Mouse (Mus musculus): Measurements from ENCODE around the gene Gm3685. TPM values are rescaled to one million over a fixed set of nuclear protein-coding genes. Genes with fewer than 3 reads are reported as not detected.
"Not testable (repeated sequence)": the region's sequence is repeated elsewhere in the genome, so short reads cannot be mapped to it uniquely, and the experiment has no call there.

Gm3685 gene
- total RNA-seq (2021) = not detected
- long read RNA-seq, experiment 1 = 0 reads
- long read RNA-seq, experiment 2 = 0 reads

GRCm38 (mm10) chr14:7044870-7045269 lies at the start of gene Gm3685:
Gene Gm3685 (minus strand): TSS chr14:7044970.
- DNase-seq (ENCODE audit: low spot score) = not testable (repeated sequence)

DNA sequence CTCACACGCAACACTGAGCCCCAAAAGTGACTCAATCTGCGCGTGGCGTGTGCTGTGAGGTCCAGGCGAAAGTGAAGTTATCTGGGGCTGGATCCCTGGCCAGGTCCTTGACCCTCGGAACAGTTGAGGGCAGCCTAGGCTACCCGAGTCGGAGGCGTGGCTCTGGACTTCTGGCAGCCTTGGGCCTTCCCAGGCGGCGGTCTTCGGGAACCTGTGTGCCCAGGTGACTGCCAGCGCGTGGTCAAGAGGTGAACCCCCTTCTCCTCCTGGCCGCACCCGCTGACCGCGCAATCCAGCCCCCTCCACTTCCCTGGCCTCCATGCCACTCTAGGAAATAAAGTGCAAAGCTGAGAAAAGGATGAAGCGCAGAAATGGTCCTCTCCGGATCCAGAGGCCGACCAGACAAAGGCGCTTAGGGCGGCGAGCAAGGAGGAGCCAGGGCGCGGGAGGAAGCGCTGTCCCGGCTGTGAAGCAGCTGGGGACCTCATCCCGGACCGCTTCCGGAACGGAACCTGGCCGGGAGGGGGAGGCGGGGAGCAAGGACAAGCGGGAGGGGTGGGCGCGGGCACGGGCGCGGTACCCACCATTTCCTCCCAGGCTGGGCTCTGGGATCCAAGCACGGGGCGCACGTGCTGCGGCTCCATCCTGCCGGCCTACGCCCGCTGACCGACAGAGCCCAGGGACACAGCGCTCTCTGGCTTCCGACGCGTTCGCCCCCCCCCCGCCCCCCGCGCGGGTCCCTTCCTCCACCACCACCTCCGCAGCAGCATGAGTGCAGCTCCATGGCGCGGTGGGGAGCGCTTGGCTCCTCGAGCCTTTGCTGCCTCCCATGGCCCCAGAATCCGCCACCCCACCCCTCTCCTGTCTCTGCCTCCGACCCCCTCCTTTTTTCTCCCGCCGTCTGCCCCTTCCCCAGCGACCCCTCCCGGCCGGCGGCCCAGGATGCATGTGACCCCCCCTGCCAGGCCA lies 17.7 kb downstream of the Gm3685 start, which contains the start of gene Gm10406:
Gene Gm10406, minus strand, starts transcription at position 669 of the 969 bp plus-strand sequence.
- peak; percentile 1 for DNase-seq (ENCODE audit: low spot score)

- DNase-seq (ENCODE audit: low spot score) = not testable (repeated sequence)
These were observed 18.5 kb downstream of the Gm3685 start for GRCm38 (mm10) chr14:7026274-7026673.

Other genes with a start within 250 kb of the Gm3685 start
- not detected for gene Gm3642, start 204.7 kb downstream of the Gm3685 start, total RNA-seq (2021)
- gene Gm3667, start 155.0 kb downstream of the Gm3685 start, total RNA-seq (2021) = under 1 TPM in 1 of 2 experiments, not detected in 1; 0.27 TPM
- not detected for gene Gm6356, start 71.2 kb downstream of the Gm3685 start, total RNA-seq (2021)
- not detected for gene Gm10406, start 17.5 kb downstream of the Gm3685 start, total RNA-seq (2021)
- gene Gm3696, start 55.7 kb upstream of the Gm3685 start, total RNA-seq (2021) = not detected
- not detected for gene Gm6676, start 80.4 kb upstream of the Gm3685 start, total RNA-seq (2021)
- gene Gm3512, start 129.6 kb upstream of the Gm3685 start, total RNA-seq (2021) = not detected
- gene Gm16434, start 149.6 kb upstream of the Gm3685 start, total RNA-seq (2021) = not detected
- not detected for gene Gm3727, start 219.7 kb upstream of the Gm3685 start, total RNA-seq (2021)